30 mouse cellular contexts compared by ENCODE assay signal in genomic region chr2:20977051-20977450, GRCm38 (mm10).
"Had no signal": no experiment of that assay in that cellular context is flagged by ENCODE, and none has a peak within 500 bp of the region (broad histone marks: within the 10 kb centered on the region; RNA-seq: fewer than 3 reads in every experiment).

No protein-coding gene starts in this region.

- DNase-seq: heart, postnatal 10 days; heart, postnatal 14 days; heart, postnatal 36 days; heart, postnatal 4 days; kidney, adult 11 months; kidney, adult 18-20 months; kidney, adult 2 months; kidney, adult 8-10 months; kidney, adult 9 months; kidney, postnatal 10 days; kidney, postnatal 14 days; kidney, postnatal 25 days; kidney, postnatal 36 days; kidney, postnatal 4 days; layer of hippocampus, adult 9-11 months; layer of hippocampus, postnatal 36 days had no signal

- H3K27me3 ChIP-seq: heart, embryonic 12.5 days; heart, embryonic 13.5 days; heart, embryonic 15.5 days; hindbrain, embryonic 12.5 days; hindbrain, embryonic 13.5 days; hindbrain, embryonic 15.5 days; intestine, embryonic 15.5 days; kidney, embryonic 15.5 days had no signal

- H3K36me3 ChIP-seq: heart, embryonic 10.5 days; heart, embryonic 12.5 days; heart, embryonic 13.5 days; heart, embryonic 15.5 days; hindbrain, embryonic 10.5 days; hindbrain, embryonic 12.5 days; hindbrain, embryonic 13.5 days; hindbrain, embryonic 15.5 days; intestine, embryonic 15.5 days; kidney, embryonic 15.5 days had no signal

- H3K4me2 ChIP-seq: heart, embryonic 11.5 days; heart, embryonic 12.5 days; heart, embryonic 13.5 days; heart, embryonic 15.5 days; hindbrain, embryonic 12.5 days; hindbrain, embryonic 13.5 days; hindbrain, embryonic 14.5 days; hindbrain, embryonic 15.5 days; intestine, embryonic 15.5 days; kidney, embryonic 15.5 days had no signal

- H3K4me3 ChIP-seq: heart, embryonic 10.5 days; heart, embryonic 12.5 days; heart, embryonic 13.5 days; heart, embryonic 15.5 days; hindbrain, embryonic 10.5 days; hindbrain, embryonic 12.5 days; hindbrain, embryonic 13.5 days; hindbrain, embryonic 15.5 days; intestine, embryonic 15.5 days; kidney, embryonic 15.5 days; layer of hippocampus, adult 2 months; left cerebral cortex, adult 2 months had no signal
